Mouse (Mus musculus) forelimb bud, embryonic 11.5 days (tissue): Measurements from ENCODE around the gene Gm49322.
"Not testable (repeated sequence)": the region's sequence is repeated elsewhere in the genome, so short reads cannot be mapped to it uniquely, and the experiment has no call there.

Source experiments
- DNase-seq: peaks from one replicate; pipeline ENCODE4 v3.0.0-alpha.2; 2012; ENCODE audit warnings: low read depth, low spot score

Gene Gm49322

DNA sequence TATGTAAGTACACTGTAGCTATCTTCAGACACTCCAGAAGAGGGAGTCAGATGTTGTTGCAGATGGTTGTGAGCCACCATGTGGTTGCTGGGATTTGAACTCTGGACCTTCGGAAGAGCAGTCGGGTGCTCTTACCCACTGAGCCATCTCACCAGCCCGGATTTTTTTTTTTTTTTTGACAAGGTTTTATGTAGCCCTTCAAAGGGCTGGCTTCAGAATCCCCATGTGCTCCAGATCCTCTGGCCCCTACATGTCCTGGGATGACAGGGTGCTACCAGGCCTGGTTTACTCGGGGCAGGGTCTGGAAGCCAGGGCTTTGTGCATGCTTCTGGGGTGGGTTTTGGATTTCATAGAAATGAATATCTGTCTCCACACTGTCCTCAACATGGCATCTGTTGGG lies at the start of gene Gm49322:
Gene Gm49322 (plus strand): TSS at position 301 of the 400 bp plus-strand sequence.
- not testable (repeated sequence) for DNase-seq

DNA sequence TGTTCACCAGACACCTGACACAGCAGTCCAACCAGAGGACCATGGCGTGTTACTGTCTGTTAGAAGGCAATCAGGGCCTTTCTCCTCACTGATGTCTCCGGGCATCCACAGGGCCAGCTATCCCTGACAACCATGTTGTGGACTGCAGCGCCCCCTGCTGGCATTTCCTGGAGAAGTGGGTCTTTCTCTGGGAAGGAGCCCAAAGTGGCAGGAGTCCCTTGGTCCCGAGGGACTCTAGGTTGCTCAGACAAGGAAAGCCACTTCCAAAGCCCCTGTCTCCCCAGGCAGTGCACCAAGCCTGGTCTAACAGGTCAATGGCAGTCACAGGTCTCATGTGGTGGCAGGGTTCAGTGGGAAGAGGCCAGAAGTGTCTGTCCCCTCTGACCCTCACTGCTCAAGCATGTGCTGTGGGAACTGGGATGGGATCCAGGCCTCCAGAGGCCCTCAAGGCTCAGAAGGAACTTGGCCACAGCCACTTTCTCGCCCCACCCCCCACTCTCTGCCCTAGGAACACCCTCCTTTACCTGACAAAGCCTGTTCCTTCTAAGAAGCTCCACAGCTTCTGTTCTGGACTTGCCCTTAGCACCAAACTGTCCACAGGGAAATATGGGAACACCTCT lies 48.4 kb upstream of the Gm49322 start:
- peak; percentile 40 for DNase-seq

DNA sequence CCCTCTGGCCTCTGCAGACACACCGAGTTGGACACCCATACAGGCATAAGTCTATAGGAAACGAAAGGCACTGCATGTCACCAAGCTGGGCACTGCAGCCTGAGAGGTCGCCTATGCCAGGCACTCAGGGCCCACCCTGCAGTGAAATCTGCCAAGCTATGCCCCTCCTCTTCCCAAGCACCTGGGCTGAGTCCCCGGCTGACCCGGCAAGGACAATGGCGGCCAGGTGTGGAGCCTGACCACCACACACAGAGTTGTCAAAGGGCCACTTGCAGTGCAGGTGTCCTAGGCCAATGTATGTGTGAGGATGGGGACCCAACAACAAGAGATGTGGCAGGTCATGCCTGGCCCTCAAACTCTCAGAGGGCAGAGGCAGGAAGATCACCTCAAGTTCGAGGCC lies 46.4 kb upstream of the Gm49322 start:
- DNase-seq: no peak

DNA sequence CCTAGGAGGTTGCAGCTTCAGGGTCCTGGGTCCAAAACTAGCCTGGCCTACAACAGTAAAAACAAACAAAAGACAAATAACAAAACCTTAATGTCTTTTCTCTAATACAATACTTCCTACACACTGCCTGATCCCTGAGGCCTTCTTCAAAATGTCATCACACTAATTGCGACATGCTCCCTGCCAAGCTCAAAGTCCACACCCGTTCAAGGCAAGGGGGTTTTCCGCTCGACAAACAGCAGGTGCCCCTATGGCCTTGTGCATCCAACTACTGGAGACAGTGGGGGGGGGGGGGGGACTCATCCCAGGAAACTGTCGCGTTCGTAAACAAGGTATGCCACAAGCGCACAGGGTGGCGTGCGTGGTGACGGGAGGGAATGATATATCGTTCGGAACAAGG lies 45.2 kb upstream of the Gm49322 start:
- DNase-seq: no peak

DNA sequence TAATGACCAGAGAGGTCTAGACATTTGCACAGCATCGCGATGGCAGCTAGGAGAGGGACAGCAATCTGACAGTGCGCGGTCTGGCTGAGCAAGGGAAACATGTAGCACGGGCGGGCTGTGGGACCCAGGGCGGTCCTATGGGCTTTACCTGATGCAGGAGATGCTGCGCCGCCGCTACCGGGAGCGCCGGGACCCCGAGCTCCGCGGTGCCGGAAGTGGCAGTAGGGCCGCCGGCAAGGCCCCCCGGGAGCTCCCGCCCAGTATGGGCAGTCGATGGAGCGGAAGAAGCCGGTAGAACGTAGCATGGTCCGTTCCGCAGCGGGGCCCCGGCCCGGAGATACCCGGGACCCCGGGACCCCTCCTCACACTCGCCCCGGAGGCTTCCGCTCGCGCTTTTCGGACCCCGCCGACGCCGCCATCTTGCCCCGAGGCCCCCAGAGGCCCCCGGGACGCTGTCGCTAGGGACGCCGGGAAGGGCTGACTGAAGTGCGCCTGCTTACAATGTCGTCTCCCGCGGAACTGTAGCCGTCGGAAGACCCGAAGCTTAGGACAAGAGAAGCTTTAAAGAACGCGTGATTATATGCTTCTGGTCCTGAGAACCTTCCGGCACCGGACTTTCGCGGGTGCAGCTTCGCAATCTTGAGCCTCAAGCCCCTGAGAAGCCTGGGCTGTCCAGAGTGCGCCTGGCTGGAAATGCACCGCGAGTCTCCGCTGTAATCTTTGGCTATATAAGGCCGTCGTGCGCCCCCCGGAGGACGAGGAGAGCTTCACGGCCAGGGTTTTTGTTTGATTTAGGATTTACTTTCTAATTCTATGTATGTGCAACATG lies 44.5 kb upstream of the Gm49322 start, which contains the start of gene Rexo1:
Gene Rexo1 (minus strand): TSS at position 445 of the 829 bp plus-strand sequence.
- peak; percentile 92 for DNase-seq

DNA sequence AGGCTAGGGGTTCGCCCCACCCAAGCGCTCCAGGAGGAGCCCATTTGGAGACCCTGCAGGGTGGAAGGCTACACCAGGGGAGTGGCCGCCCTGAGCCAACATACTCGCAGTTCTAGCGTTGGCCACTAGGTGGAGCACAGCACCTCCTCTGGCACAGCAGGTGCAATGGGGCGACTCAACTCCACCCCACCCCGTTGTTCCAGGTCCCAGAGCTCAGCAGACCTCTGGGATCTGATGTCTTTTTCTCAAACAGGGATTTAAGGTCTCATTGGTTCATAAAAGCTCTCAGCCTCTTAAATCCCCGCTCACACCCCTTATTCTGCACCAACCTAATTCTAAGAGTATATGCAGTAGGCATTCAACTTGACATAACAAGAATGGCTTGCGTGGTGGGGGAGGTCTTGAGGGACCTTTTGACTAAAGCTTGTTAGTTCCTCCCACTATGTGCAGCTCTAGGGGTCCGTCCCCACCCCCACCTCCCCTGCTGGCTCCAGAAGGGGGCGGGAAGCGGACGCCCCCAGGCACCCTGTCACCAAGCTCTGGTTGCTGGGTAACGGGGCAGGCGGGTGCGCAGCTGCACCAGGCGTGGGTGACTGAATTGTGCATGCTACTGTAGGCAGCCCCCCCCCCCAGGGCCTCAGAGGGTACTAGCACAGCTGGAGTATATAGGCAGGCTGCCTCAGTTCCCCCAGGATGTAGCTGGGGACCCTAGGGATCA lies 39.3 kb upstream of the Gm49322 start:
- peak; percentile 83 for DNase-seq

DNA sequence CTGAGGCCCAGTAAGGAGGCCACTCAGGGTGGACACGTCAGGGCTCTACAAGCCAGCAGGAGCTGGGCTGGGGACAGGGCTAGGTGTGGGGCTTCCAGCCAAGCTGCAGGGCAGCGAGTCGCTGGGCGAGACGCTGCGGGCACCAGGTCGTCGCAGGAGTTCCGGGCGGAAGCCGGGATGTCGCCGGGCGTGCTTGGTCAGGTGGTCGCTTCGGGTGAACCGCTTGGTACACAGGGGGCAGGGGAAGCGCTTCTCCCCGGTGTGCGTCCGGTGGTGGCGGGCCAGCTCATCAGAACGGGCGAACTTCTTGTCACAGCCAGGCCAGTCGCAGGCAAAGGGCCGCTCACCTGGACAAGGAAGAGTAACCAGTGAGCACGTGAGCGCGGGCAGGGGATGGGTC lies 36.9 kb upstream of the Gm49322 start:
- DNase-seq: no peak

DNA sequence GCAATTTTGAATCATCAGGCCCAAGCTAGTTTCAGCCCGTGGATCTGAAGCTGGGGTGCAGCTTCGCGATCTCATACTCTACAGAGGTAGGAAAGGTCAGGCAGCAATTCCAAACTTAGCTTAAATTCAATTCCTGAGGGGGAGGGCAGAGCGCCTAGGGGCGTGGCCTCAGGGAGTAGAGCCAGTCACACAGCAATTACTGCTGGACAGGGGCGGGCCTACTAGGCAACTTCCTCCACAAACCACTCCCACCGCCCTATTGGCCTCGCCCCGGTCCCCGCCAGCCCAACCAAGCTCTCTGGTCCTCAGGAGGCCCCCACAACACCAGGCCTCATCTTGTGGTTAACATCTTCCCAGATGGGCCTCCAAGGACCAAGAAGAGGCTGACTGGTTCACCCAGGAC lies 36.2 kb upstream of the Gm49322 start:
- DNase-seq: peak; percentile 32

DNA sequence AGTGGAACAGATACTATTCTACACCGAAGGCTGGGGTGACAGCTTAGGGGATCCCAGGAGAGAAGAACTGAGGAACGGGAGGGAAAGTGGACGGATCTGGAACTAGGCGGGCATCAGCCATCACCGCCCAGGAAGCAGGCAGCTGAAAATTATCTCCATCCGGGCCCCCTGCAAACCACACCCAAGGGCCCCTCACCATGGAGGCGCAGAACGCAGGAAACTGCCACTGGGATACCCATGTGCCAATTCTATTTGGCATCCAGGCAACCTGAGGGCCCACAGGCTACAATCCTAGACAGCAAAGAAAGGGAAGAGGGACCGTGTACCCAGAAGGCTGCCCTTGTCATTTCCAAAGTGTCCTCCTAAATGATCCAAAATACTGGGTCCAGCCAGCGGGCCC lies 35.4 kb upstream of the Gm49322 start:
- no peak for DNase-seq

DNA sequence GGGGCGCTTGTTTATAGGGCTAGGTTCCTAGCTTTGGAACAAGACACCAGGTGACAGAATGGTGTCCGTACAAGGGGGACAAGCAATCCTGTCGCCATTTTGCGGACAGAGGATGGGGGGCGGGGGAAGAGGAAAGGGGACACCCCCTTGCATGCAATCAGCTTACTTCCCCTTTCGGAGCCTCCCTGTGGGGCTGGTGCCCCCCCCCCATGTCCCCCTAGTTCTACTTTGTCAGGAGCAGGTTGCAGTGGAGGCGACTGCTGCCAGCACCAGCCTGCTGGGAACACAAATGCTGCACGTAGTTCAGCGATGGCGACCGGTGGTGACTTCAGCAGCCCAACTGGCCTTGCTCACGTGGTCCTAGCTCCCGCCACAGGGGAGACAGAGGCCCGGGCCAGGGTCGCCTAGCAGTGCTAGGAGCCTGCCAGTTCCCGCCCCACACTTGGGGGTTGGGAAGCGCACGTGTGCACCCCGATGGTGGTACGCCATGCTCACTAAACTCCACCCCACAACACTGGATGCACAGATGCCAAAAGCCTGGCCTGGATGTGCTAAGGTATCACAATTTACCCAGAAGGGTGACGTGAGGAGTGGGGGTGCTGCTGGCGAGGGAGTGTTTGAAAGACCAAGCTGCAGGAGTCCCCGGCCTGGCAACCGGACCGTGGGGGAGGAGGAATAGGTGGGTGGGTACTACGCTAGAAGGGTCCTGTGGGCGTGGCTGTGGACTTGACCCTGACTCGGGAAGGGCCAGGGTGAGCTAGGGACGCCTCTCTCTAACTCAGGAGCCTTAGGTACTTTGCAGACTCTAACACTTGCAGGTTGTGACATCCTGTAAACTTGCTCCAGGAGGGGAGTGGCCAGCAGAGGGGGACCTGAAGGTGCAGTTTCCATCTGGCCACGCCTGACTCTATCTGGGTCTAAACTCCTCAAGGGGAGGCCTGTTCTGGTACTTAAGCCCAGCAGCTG lies 34.7 kb upstream of the Gm49322 start:
- peak; percentile 35 for DNase-seq

DNA sequence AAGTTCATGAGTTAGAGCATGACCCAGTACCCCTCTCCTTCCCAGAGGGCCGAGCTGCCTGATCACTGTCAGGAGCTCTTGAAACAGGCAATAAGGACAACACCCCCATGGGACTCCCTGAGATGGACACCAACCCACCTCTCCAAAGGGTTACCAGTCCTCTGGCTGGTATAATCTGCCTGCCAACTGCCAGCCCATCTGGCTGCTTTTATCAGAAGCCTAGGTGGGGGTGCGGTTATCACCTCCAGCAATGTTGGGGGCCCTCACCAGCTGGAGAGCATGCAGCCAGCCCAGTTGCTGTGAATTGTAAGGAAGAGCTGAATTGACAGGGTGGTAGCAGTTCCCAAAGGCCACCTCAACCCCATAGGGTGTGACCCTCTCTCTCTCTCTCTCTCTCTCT lies 33.3 kb upstream of the Gm49322 start:
- no peak for DNase-seq

DNA sequence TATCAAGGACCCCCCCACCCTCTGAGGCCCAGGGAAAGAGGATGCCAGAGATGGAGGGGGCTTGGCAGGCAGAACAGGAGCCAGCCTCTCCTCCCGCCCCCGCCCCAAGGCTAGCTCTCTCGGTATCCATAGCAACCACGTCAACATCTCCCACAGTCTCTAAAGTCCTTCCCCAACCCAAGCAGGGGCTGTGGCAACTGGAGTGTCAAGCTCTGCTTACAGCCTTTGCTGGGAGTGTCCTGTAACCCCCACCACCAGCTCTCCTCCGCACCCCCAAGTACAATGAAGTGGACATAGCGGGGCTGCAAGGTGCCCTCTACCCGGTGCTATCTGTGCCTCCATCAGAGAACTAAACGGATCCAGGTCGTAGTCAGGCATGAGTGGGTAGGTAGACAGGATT lies 31.9 kb upstream of the Gm49322 start:
- DNase-seq: no peak

DNA sequence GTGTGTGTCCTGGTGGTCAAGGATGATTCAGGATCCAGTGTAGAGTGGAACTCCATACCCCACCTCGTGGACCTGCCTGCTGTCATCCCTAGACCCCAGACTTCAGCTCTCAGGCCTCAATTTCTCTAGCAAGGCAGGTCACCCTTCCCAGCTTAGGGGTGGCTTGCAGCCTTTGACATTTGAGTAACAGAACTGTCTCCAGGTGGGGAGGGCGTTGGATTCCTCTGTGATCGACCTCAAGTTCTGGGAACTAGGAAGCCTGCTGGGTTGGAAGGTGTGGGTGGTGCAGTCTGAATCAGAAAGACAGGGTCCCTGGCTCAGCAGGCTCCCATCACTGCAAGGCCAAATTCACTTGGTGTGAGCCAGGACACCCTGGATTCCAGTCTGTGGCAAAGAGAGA lies 30.9 kb upstream of the Gm49322 start:
- no peak for DNase-seq

DNA sequence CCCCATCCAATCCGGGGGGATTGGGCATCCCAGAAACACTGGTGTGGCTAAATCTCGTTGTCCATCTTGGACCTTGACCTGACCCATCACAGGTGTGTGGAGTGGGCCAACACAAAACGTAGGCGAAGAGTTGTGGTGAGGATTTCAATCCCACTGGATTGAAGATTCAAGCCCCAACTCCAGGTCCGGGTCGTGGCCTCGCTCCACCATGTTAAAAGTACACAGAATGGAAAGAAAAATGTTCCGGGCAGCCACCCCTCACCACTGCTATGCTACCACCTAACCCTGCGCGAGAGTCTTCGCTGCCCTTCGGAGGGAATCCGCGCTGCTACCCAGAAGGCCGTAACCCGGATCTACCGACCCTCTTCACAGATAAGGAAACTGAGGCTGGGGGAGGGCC lies 29.9 kb upstream of the Gm49322 start:
- DNase-seq: no peak

DNA sequence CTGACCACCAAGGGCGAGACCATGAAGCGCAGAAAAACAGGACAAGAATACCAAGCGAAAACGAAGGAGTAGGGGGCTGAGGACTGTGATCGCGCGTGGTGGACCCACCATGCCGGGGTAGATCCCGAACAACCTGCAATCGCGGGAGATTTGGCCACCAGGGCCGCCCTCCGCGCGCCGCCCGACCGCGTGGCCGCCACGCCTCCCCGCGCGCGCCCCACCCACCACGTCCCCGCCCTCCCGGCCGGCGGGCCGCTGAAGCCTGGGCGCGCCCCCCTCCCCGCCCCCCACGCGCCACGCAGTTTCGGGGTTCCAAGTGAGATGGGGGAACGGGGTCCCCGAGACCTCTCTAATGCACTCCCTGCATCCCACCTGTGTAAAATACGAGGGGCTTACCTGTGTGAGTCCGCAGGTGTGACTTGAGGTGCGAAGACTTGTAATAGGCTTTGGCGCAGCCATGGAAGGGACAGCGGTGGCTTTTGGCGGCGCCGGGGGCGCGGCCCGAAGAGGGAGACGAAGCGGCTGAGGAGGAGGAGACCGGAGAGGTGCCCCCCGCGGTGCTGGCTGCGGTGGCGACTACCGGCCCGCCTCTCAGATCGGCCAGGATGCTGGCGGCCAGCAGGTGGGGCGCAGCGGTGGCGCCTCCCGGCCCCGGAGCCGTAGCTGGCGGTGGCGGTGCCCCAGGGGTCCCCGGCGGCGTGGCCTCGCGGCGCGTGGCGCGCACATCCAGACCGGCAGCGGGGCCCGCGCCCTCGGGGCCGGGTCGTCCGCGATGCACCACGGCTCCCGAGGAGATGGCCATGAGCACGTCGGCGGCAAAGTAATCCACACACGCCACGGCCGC lies 29.2 kb upstream of the Gm49322 start:
- no peak for DNase-seq

DNA sequence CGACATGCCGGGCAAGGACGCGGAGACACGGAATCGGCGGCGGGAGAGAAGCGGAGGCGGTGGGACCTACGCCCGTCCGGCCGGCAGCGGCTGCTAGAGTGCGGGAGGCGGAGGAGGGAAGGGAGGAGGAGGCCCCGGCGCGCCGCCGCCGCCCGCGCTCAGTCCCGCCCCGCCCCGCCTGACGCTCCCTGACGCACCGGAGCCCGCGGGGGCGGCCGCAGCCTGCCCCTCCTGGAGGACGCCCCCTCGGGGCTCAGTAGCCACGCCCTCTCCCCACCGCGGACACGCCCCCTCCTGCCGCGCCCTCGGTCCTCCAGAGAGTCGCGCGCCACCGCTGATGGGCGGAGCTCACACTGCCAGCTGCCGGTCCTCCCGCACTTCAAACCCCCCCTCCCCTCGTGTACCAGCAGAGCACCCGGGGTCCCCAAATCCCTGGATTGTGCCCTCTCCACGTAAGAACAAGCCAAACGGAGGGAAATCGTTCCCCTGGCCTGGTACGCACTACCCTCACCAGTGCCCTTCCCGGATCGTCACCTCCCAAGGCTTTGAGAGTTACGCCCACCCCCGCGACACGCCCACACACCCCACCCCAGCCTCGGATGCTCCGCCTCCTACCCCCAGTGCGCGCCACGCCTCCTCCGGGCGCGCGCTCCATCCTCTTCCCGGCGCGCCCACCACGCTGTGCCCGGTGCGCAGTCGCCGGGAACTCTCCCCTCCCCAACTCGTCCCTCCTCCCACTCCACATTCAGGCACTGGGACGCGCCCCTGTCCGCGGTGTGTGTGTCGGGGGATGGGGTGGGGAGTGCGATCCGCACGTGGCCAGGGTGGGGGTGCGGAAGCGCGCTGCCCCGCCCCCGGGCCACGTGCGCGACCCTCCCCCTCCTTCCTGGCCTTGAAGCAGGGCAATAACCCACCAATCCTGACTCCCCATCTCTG lies 28.4 kb upstream of the Gm49322 start, which contains the start of gene Klf16:
Gene Klf16 (minus strand): TSS at position 127 of the 936 bp plus-strand sequence.
- peak; percentile 92 for DNase-seq

DNA sequence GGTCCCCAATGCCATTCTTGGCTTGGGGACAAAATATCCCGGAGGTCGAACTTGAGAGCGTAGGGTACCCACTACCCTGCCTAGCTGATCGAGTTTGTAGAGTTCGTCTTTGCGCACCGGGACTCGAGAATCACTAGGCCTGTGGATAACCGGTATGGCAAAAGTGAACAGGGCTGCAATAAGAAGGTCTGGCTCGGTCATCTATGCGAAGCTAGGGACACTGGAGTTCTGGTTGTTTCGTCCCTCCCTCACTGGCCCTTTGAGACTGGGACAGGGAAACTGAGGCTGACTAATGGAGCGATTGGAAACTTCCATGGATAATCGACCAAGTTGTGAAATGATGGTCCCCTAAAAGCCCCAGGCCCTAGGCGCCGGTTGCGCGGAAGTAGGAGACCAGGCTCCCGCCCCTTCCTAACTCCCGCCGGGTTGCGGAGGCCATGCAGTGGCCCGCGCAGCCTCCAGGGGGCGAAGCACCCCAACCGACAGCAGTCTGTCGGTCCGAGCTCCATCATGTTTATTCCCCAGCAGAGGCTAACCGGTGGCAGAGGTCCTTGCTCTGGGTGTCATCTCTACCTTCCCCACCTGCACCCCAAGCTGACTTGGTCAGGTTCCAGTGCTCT lies 27.6 kb upstream of the Gm49322 start:
- DNase-seq: peak; percentile 83

DNA sequence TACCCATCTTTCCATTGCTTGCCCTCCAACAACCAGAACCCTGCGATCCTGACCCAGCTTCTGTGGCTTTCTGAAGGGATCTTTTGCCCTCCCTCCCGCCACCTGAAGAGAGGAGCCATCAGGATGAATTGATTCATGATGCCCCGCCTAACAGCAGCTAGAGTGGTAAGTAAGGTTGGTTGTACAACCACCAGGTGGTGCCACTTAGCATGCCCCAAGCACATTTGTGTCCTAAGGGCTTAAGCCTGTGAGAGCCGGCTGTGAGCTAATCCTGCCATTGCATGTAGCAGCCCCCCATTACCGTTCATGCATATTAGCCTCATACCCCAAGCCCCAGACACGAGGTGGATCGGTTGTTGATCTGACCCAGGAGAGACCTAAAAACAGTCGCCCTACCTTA lies 26.9 kb upstream of the Gm49322 start:
- peak; percentile 67 for DNase-seq

DNA sequence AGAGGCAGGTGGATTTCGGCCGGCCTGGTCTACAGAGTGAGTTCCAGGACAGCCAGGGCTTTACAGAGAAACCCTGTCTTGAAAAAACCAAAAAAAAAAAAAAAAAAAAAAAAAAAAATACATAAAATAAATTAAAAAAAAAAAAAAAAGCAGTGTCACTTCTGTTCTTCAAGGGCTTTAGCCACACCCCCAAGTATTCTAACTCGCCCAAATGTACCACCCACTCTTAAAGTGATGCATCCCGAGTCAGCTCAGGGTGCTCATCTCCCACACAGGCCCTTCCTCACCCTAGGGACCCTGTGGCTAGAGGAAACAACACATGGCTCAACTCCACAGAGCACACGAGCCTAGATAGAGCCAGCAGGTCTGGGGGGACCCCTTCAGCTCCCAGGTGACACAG lies 22.8 kb upstream of the Gm49322 start:
- DNase-seq: no peak
